Comparison of ENCODE assay signal across 23 mouse cellular contexts in genomic region chr2:115338178-115338577, GRCm38 (mm10).
A peak's percentile ranks its signal among the peaks of the same experiment; 100 is the strongest.
DNase-seq lines count a peak whose midpoint lies in the region; ATAC-seq and TF ChIP-seq lines count a peak whose summit lies in the region.
"Had no signal": no experiment of that assay in that cellular context is flagged by ENCODE, and none has a peak within 500 bp of the region (broad histone marks: within the 10 kb centered on the region; RNA-seq: fewer than 3 reads in every experiment).

No protein-coding gene starts in this region.

- ATAC-seq in hindbrain, embryonic 12.5 days (ENCODE audit: low FRiP score) = no peak
- no peak for ATAC-seq in neural tube, embryonic 11.5 days (ENCODE audit: insufficient read depth, low FRiP score, low TSS enrichment)
- no peak for ATAC-seq in neural tube, embryonic 15.5 days (ENCODE audit: low FRiP score)
- no peak for ATAC-seq in megakaryocyte-erythroid progenitor cell, adult 5-6 weeks (replicated peaks; ENCODE audit: low FRiP score, low TSS enrichment, poor library complexity, severe bottlenecking)
- ATAC-seq: intestine, postnatal 0 days; liver, embryonic 12.5 days had no signal

- no peak for TF ChIP-seq CTCF in olfactory bulb, adult 2 months (IDR thresholded peaks at IDR 0.05; ENCODE audit: insufficient read depth, low read depth, low read length)

- H3K9ac ChIP-seq in hindbrain, embryonic 12.5 days = no peak overlapping the region
- H3K9ac ChIP-seq in neural tube, embryonic 11.5 days (ENCODE audit: low read length) = no peak overlapping the region
- no peak overlapping the region for H3K9ac ChIP-seq in neural tube, embryonic 15.5 days (replicated peaks)
- H3K9ac ChIP-seq: hindbrain, embryonic 15.5 days; limb, embryonic 12.5 days; liver, embryonic 12.5 days; lung, embryonic 15.5 days; neural tube, embryonic 12.5 days had no signal

- WGBS in hindbrain, embryonic 10.5 days = 25% methylated on average over 7 of the region's 7 CpGs
- 30% methylated on average over 7 of the region's 7 CpGs for WGBS in hindbrain, embryonic 12.5 days
- WGBS in neural tube, embryonic 11.5 days = 39% methylated on average over 7 of the region's 7 CpGs
- WGBS in neural tube, embryonic 15.5 days = 38% methylated on average over 7 of the region's 7 CpGs
- WGBS in olfactory bulb, adult 2 months = 35% methylated on average over 7 of the region's 7 CpGs

- H3K4me1 ChIP-seq in hindbrain, embryonic 10.5 days (replicated peaks) = peaks cover 6% of the 10 kb centered on the region; the same call in 1 of the 2 replicates
- no peaks in the 10 kb centered on the region for H3K4me1 ChIP-seq in hindbrain, embryonic 12.5 days
- H3K4me1 ChIP-seq in neural tube, embryonic 11.5 days (ENCODE audit: control insufficient read depth, insufficient read depth, low read length) = no peaks in the 10 kb centered on the region
- H3K4me1 ChIP-seq in neural tube, embryonic 15.5 days = no peaks in the 10 kb centered on the region
- H3K4me1 ChIP-seq in olfactory bulb, adult 2 months (ENCODE audit: control insufficient read depth, insufficient read depth, low read length) = no peaks in the 10 kb centered on the region
- H3K4me1 ChIP-seq: hindbrain, embryonic 15.5 days; limb, embryonic 12.5 days; liver, embryonic 12.5 days; lung, embryonic 15.5 days; neural tube, embryonic 12.5 days had no signal

- no peaks in the 10 kb centered on the region for H3K36me3 ChIP-seq in hindbrain, embryonic 10.5 days
- no peaks in the 10 kb centered on the region for H3K36me3 ChIP-seq in hindbrain, embryonic 12.5 days
- no peaks in the 10 kb centered on the region for H3K36me3 ChIP-seq in neural tube, embryonic 11.5 days (ENCODE audit: control insufficient read depth, insufficient read depth, low read length)
- H3K36me3 ChIP-seq in neural tube, embryonic 15.5 days = no peaks in the 10 kb centered on the region
- H3K36me3 ChIP-seq: hindbrain, embryonic 15.5 days; limb, embryonic 12.5 days; liver, embryonic 12.5 days; lung, embryonic 15.5 days; neural tube, embryonic 12.5 days had no signal

- no peak for TF ChIP-seq POLR2A in olfactory bulb, adult 2 months (IDR thresholded peaks at IDR 0.05; ENCODE audit: insufficient read depth, low read depth, low read length)

- no peak overlapping the region for H3K4me2 ChIP-seq in hindbrain, embryonic 12.5 days (replicated peaks)
- H3K4me2 ChIP-seq in neural tube, embryonic 11.5 days (ENCODE audit: low read depth) = no peak overlapping the region
- H3K4me2 ChIP-seq in neural tube, embryonic 15.5 days = no peak overlapping the region
- H3K4me2 ChIP-seq: heart, embryonic 11.5 days; hindbrain, embryonic 15.5 days; limb, embryonic 12.5 days; liver, embryonic 12.5 days; lung, embryonic 15.5 days; neural tube, embryonic 12.5 days had no signal

- no peak overlapping the region for H3K27ac ChIP-seq in hindbrain, embryonic 10.5 days
- no peak overlapping the region for H3K27ac ChIP-seq in hindbrain, embryonic 12.5 days
- no peak overlapping the region for H3K27ac ChIP-seq in neural tube, embryonic 11.5 days (ENCODE audit: low read depth, low read length)
- no peak overlapping the region for H3K27ac ChIP-seq in neural tube, embryonic 15.5 days (replicated peaks)
- H3K27ac ChIP-seq in olfactory bulb, adult 2 months (ENCODE audit: insufficient read depth, low read depth, low read length) = peak overlapping the region; percentile 20; the same call in 1 of the 2 replicates
- H3K27ac ChIP-seq: hindbrain, embryonic 15.5 days; kidney, postnatal 0 days; limb, embryonic 12.5 days; liver, embryonic 12.5 days; lung, embryonic 15.5 days; macrophage; neural tube, embryonic 12.5 days; stomach, postnatal 0 days had no signal

- DNase-seq in hindbrain, embryonic 10.5 days (ENCODE audit: low spot score) = peak; percentile 29
- DNase-seq in neural tube, embryonic 11.5 days (ENCODE audit: low spot score) = peak; percentile 25
- DNase-seq in embryo, embryonic 9.5 days (ENCODE audit: extremely low spot score) = peak; percentile 44
- no peak for DNase-seq in urinary bladder, adult 2 months (ENCODE audit: low spot score)
- DNase-seq: adrenal gland, adult 2 months; cerebellum, adult 8-10 months; heart, postnatal 10 days; right cerebral cortex, postnatal 25 days had no signal

- H3K9me3 ChIP-seq in hindbrain, embryonic 10.5 days = no peaks in the 10 kb centered on the region
- H3K9me3 ChIP-seq in hindbrain, embryonic 12.5 days (replicated peaks) = no peaks in the 10 kb centered on the region
- H3K9me3 ChIP-seq in neural tube, embryonic 11.5 days (ENCODE audit: control insufficient read depth, low read length) = no peaks in the 10 kb centered on the region
- H3K9me3 ChIP-seq in neural tube, embryonic 15.5 days (replicated peaks) = no peaks in the 10 kb centered on the region
- H3K9me3 ChIP-seq: hindbrain, embryonic 15.5 days; limb, embryonic 12.5 days; liver, embryonic 12.5 days; lung, embryonic 15.5 days; neural tube, embryonic 12.5 days had no signal

- H3K27me3 ChIP-seq in hindbrain, embryonic 10.5 days (ENCODE audit: insufficient read depth, poor library complexity, severe bottlenecking) = peaks cover 13% of the 10 kb centered on the region; the same call in 1 of the 2 replicates
- no peaks in the 10 kb centered on the region for H3K27me3 ChIP-seq in hindbrain, embryonic 12.5 days
- no peaks in the 10 kb centered on the region for H3K27me3 ChIP-seq in neural tube, embryonic 11.5 days (ENCODE audit: control insufficient read depth, insufficient read depth, low read length)
- H3K27me3 ChIP-seq in neural tube, embryonic 15.5 days (replicated peaks) = no peaks in the 10 kb centered on the region
- H3K27me3 ChIP-seq: CH12.LX; hindbrain, embryonic 15.5 days; liver, embryonic 12.5 days; lung, embryonic 15.5 days; neural tube, embryonic 12.5 days had no signal

- no peak overlapping the region for H3K4me3 ChIP-seq in hindbrain, embryonic 10.5 days
- no peak overlapping the region for H3K4me3 ChIP-seq in hindbrain, embryonic 12.5 days
- H3K4me3 ChIP-seq in neural tube, embryonic 11.5 days (ENCODE audit: low read depth, low read length) = no peak overlapping the region
- no peak overlapping the region for H3K4me3 ChIP-seq in neural tube, embryonic 15.5 days (replicated peaks)
- no peak overlapping the region for H3K4me3 ChIP-seq in olfactory bulb, adult 2 months (ENCODE audit: insufficient read depth, low read depth, low read length)
- H3K4me3 ChIP-seq: hindbrain, embryonic 15.5 days; limb, embryonic 12.5 days; liver, embryonic 12.5 days; lung, embryonic 15.5 days; neural tube, embryonic 12.5 days had no signal
